Mouse (Mus musculus): Measurements from ENCODE around the gene 1700021F07Rik. TPM values are rescaled to one million over a fixed set of nuclear protein-coding genes. Genes with fewer than 3 reads are reported as not detected.

1700021F07Rik gene
- polyA plus RNA-seq, 1 experiment from 2014 or later = not detected

GRCm38 (mm10) chr2:173515186-173515585, 7.2 kb upstream of the 1700021F07Rik start:
- no peak overlapping the region for H3K9ac ChIP-seq (ENCODE audit: low read length)
- DNase-seq (ENCODE audit: low spot score) = no peak
- H3K4me1 ChIP-seq (replicated peaks; ENCODE audit: control insufficient read depth, insufficient read depth) = no peaks in the 10 kb centered on the region
- no peak overlapping the region for H3K4me2 ChIP-seq (replicated peaks; ENCODE audit: low read depth)
- no peak for ATAC-seq (ENCODE audit: low FRiP score, low TSS enrichment)
- H3K27ac ChIP-seq (replicated peaks) = no peak overlapping the region
- no peaks in the 10 kb centered on the region; the same call in 1 of the 2 replicates for H3K9me3 ChIP-seq (ENCODE audit: control insufficient read depth, low read length)
- no peaks in the 10 kb centered on the region for H3K36me3 ChIP-seq (ENCODE audit: control insufficient read depth, insufficient read depth, low read length)
- H3K27me3 ChIP-seq (ENCODE audit: control insufficient read depth, insufficient read depth, low read length) = no peaks in the 10 kb centered on the region
- no peak overlapping the region for H3K4me3 ChIP-seq (ENCODE audit: low read depth, low read length)
- TF ChIP-seq EP300 (optimal IDR thresholded peaks at IDR 0.05) (no peak), CTCF (IDR thresholded peaks at IDR 0.05; ENCODE audit: low read depth) (no peak)
- WGBS = 59% methylated on average over 6 of the region's 6 CpGs

GRCm38 (mm10) chr2:173516150-173516855, 6.1 kb upstream of the 1700021F07Rik start:
- Histone ChIP-seq H3K27ac (replicated peaks) (no peak overlapping the region), H3K36me3 (ENCODE audit: control insufficient read depth, insufficient read depth, low read length) (no peaks in the 10 kb centered on the region), H3K27me3 (ENCODE audit: control insufficient read depth, insufficient read depth, low read length) (no peaks in the 10 kb centered on the region), H3K9ac (ENCODE audit: low read length) (no peak overlapping the region), H3K4me3 (ENCODE audit: low read depth, low read length) (no peak overlapping the region), H3K4me2 (replicated peaks; ENCODE audit: low read depth) (no peak overlapping the region), H3K9me3 (ENCODE audit: control insufficient read depth, low read length) (no peaks in the 10 kb centered on the region), H3K4me1 (replicated peaks; ENCODE audit: control insufficient read depth, insufficient read depth) (no peaks in the 10 kb centered on the region)
- WGBS = 83% methylated on average over 21 of the region's 25 CpGs
- no peak for TF ChIP-seq CTCF (IDR thresholded peaks at IDR 0.05; ENCODE audit: low read depth)
- TF ChIP-seq EP300 (optimal IDR thresholded peaks at IDR 0.05) = no peak
- no peak for ATAC-seq (ENCODE audit: low FRiP score, low TSS enrichment)
- no peak for DNase-seq (ENCODE audit: low spot score)

- no peaks in the 10 kb centered on the region for H3K4me1 ChIP-seq (replicated peaks; ENCODE audit: control insufficient read depth, insufficient read depth)
- DNase-seq (ENCODE audit: low spot score) = no peak
- H3K9ac ChIP-seq (ENCODE audit: low read length) = no peak overlapping the region
- ATAC-seq (ENCODE audit: low FRiP score, low TSS enrichment) = no peak
- no peak overlapping the region for H3K4me2 ChIP-seq (replicated peaks; ENCODE audit: low read depth)
- no peak overlapping the region for H3K27ac ChIP-seq (replicated peaks)
- no peak overlapping the region for H3K4me3 ChIP-seq (ENCODE audit: low read depth, low read length)
- H3K36me3 ChIP-seq (ENCODE audit: control insufficient read depth, insufficient read depth, low read length) = no peaks in the 10 kb centered on the region
- WGBS = 89% methylated on average over 3 of the region's 3 CpGs
- no peaks in the 10 kb centered on the region for H3K27me3 ChIP-seq (ENCODE audit: control insufficient read depth, insufficient read depth, low read length)
- H3K9me3 ChIP-seq (ENCODE audit: control insufficient read depth, low read length) = no peaks in the 10 kb centered on the region
- no peak for TF ChIP-seq CTCF (IDR thresholded peaks at IDR 0.05; ENCODE audit: low read depth)
- TF ChIP-seq EP300 (optimal IDR thresholded peaks at IDR 0.05) = no peak
Observed at GRCm38 (mm10) chr2:173528493-173528892, 6.1 kb downstream of the 1700021F07Rik start.

- TF ChIP-seq EP300 (optimal IDR thresholded peaks at IDR 0.05) (no peak), CTCF (IDR thresholded peaks at IDR 0.05; ENCODE audit: low read depth) (no peak)
- Histone ChIP-seq H3K36me3 (ENCODE audit: control insufficient read depth, insufficient read depth, low read length) (no peaks in the 10 kb centered on the region), H3K9ac (ENCODE audit: low read length) (no peak overlapping the region), H3K4me2 (replicated peaks; ENCODE audit: low read depth) (no peak overlapping the region), H3K9me3 (ENCODE audit: control insufficient read depth, low read length) (no peaks in the 10 kb centered on the region), H3K27ac (replicated peaks) (no peak overlapping the region), H3K4me1 (replicated peaks; ENCODE audit: control insufficient read depth, insufficient read depth) (no peaks in the 10 kb centered on the region), H3K27me3 (ENCODE audit: control insufficient read depth, insufficient read depth, low read length) (no peaks in the 10 kb centered on the region), H3K4me3 (ENCODE audit: low read depth, low read length) (no peak overlapping the region)
- no peak for DNase-seq (ENCODE audit: low spot score)
- no peak for ATAC-seq (ENCODE audit: low FRiP score, low TSS enrichment)
- 62% methylated on average over 15 of the region's 15 CpGs for WGBS
Observed at GRCm38 (mm10) chr2:173532711-173533462, 10.5 kb downstream of the 1700021F07Rik start.

GRCm38 (mm10) chr2:173534581-173534980, 12.2 kb downstream of the 1700021F07Rik start:
- DNase-seq (ENCODE audit: low spot score) (no peak), ATAC-seq (ENCODE audit: low FRiP score, low TSS enrichment) (no peak)
- no peaks in the 10 kb centered on the region for H3K36me3 ChIP-seq (ENCODE audit: control insufficient read depth, insufficient read depth, low read length)
- 68% methylated on average over 7 of the region's 7 CpGs for WGBS
- H3K27ac ChIP-seq (replicated peaks) = no peak overlapping the region
- H3K4me3 ChIP-seq (ENCODE audit: low read depth, low read length) = no peak overlapping the region
- H3K4me2 ChIP-seq (replicated peaks; ENCODE audit: low read depth) = no peak overlapping the region
- H3K9me3 ChIP-seq (ENCODE audit: control insufficient read depth, low read length) = no peaks in the 10 kb centered on the region
- TF ChIP-seq EP300 (optimal IDR thresholded peaks at IDR 0.05) (no peak), CTCF (IDR thresholded peaks at IDR 0.05; ENCODE audit: low read depth) (no peak)
- no peak overlapping the region for H3K9ac ChIP-seq (ENCODE audit: low read length)
- no peaks in the 10 kb centered on the region for H3K4me1 ChIP-seq (replicated peaks; ENCODE audit: control insufficient read depth, insufficient read depth)
- no peaks in the 10 kb centered on the region for H3K27me3 ChIP-seq (ENCODE audit: control insufficient read depth, insufficient read depth, low read length)

- 86% methylated on average over 18 of the region's 18 CpGs for WGBS
- H3K27me3 ChIP-seq (ENCODE audit: control insufficient read depth, insufficient read depth, low read length) = no peaks in the 10 kb centered on the region
- no peak for TF ChIP-seq CTCF (IDR thresholded peaks at IDR 0.05; ENCODE audit: low read depth)
- no peak for TF ChIP-seq EP300 (optimal IDR thresholded peaks at IDR 0.05)
- no peaks in the 10 kb centered on the region for H3K9me3 ChIP-seq (ENCODE audit: control insufficient read depth, low read length)
- H3K36me3 ChIP-seq (ENCODE audit: control insufficient read depth, insufficient read depth, low read length) = no peaks in the 10 kb centered on the region
- H3K4me3 ChIP-seq (ENCODE audit: low read depth, low read length) = no peak overlapping the region
- no peak overlapping the region for H3K4me2 ChIP-seq (replicated peaks; ENCODE audit: low read depth)
- no peak overlapping the region for H3K27ac ChIP-seq (replicated peaks)
- ATAC-seq (ENCODE audit: low FRiP score, low TSS enrichment) (no peak), DNase-seq (ENCODE audit: low spot score) (no peak)
- H3K4me1 ChIP-seq (replicated peaks; ENCODE audit: control insufficient read depth, insufficient read depth) = no peaks in the 10 kb centered on the region
- no peak overlapping the region for H3K9ac ChIP-seq (ENCODE audit: low read length)
Observed at GRCm38 (mm10) chr2:173535390-173535789, 13.0 kb downstream of the 1700021F07Rik start.
